Mouse (Mus musculus): ENCODE measurements at regions not wholly inside any gene's neighbourhood (a gene's known extent, or its start where the extent isn't known, plus 50 kb on each side); places are given as distances from the start of the nearest gene placed in this dataset.

DNA sequence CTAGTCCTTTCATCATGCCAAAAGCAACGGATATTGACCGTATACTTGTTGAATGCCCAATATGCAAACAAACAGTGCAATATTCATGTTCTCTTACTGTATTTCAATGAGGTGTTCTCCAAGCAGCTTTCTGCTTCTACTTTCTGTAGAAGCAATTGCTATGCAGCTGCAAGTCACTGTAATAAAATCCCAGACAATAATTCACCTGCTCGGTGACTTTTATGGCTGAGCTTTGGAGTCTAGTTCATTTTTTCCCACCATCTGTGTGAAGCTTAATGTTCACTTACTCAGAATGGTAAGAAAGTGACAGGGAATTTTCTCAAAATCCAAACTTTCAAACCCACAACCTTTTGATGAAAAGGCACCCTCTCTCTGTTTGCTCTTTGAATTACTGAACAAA is 252.8 kb downstream of the Arl4a start:
- no peak overlapping the region for H3K4me3 ChIP-seq (ENCODE audit: low read depth, low read length)
- no peak overlapping the region for H3K27ac ChIP-seq (ENCODE audit: low read depth)
- H3K36me3 ChIP-seq (ENCODE audit: insufficient read depth): no peaks in the 10 kb centered on the region
- H3K27me3 ChIP-seq (ENCODE audit: insufficient read depth, low read length): no peaks in the 10 kb centered on the region
- H3K4me1 ChIP-seq (ENCODE audit: insufficient read depth): no peaks in the 10 kb centered on the region
- H3K9me3 ChIP-seq (ENCODE audit: low read depth, low read length): no peaks in the 10 kb centered on the region
- DNase-seq (no peak), ATAC-seq (ENCODE audit: insufficient read depth) (no peak)
- TF ChIP-seq CTCF (IDR thresholded peaks at IDR 0.05; ENCODE audit: low read depth): no peak
- 71% methylated on average over 3 of the region's 3 CpGs for WGBS
- no peak overlapping the region for H3K9ac ChIP-seq
- no peak overlapping the region for H3K4me2 ChIP-seq

- ATAC-seq (ENCODE audit: insufficient read depth) (no peak), DNase-seq (no peak)
- no peak overlapping the region for H3K4me2 ChIP-seq
- no peak overlapping the region for H3K9ac ChIP-seq
- WGBS: 60% methylated on average over 3 of the region's 3 CpGs
- TF ChIP-seq CTCF (IDR thresholded peaks at IDR 0.05; ENCODE audit: low read depth): no peak
- H3K36me3 ChIP-seq (ENCODE audit: insufficient read depth): no peaks in the 10 kb centered on the region
- H3K4me1 ChIP-seq (ENCODE audit: insufficient read depth): no peaks in the 10 kb centered on the region
- no peaks in the 10 kb centered on the region for H3K9me3 ChIP-seq (ENCODE audit: low read depth, low read length)
- H3K27ac ChIP-seq (ENCODE audit: low read depth): no peak overlapping the region
- no peak overlapping the region for H3K4me3 ChIP-seq (ENCODE audit: low read depth, low read length)
- no peaks in the 10 kb centered on the region for H3K27me3 ChIP-seq (ENCODE audit: insufficient read depth, low read length)
Measured at GRCm38 (mm10) chr12:39784532-39784931, 253.3 kb downstream of the Arl4a start.

GRCm38 (mm10) chr12:39776173-39776572 is 261.7 kb downstream of the Arl4a start:
- ATAC-seq (ENCODE audit: insufficient read depth): no peak
- no peak for TF ChIP-seq CTCF (IDR thresholded peaks at IDR 0.05; ENCODE audit: low read depth)
- WGBS: 57% methylated on average over 3 of the region's 3 CpGs
- H3K4me1 ChIP-seq (ENCODE audit: insufficient read depth): no peaks in the 10 kb centered on the region
- H3K27ac ChIP-seq (ENCODE audit: low read depth): no peak overlapping the region
- no peaks in the 10 kb centered on the region for H3K27me3 ChIP-seq (ENCODE audit: insufficient read depth, low read length)
- no peak for DNase-seq
- no peak overlapping the region for H3K4me3 ChIP-seq (ENCODE audit: low read depth, low read length)
- H3K36me3 ChIP-seq (ENCODE audit: insufficient read depth): no peaks in the 10 kb centered on the region
- no peak overlapping the region for H3K9ac ChIP-seq
- no peak overlapping the region for H3K4me2 ChIP-seq
- H3K9me3 ChIP-seq (ENCODE audit: low read depth, low read length): no peaks in the 10 kb centered on the region

DNA sequence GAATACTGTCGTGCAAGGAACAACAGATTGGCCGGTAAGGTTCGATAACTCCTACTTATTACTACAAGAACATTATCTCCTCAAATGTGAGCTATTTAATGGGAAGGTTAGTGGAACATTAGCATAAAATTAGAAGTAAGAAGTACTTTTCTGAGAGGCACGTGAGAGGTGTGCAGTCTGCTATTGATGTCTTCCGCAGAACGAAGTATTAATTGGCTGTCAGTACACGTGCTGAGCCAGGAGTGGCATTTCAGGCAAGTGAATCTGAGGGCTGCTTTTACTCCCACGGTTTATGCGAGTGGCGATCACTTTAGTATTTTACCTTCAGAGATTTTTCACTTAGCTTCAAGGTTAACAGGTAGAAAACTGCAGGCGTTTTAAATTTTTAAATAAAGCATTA is 270.8 kb downstream of the Arl4a start:
- Histone ChIP-seq H3K36me3 (ENCODE audit: insufficient read depth) (no peaks in the 10 kb centered on the region), H3K4me1 (ENCODE audit: insufficient read depth) (no peaks in the 10 kb centered on the region), H3K4me3 (ENCODE audit: low read depth, low read length) (no peak overlapping the region), H3K4me2 (no peak overlapping the region), H3K9me3 (ENCODE audit: low read depth, low read length) (no peaks in the 10 kb centered on the region), H3K27ac (ENCODE audit: low read depth) (no peak overlapping the region), H3K9ac (no peak overlapping the region), H3K27me3 (ENCODE audit: insufficient read depth, low read length) (no peaks in the 10 kb centered on the region)
- no peak for TF ChIP-seq CTCF (IDR thresholded peaks at IDR 0.05; ENCODE audit: low read depth)
- ATAC-seq (ENCODE audit: insufficient read depth) (no peak), DNase-seq (no peak)
- 76% methylated on average over 11 of the region's 11 CpGs for WGBS

GRCm38 (mm10) chr12:39763529-39763928 is 274.3 kb downstream of the Arl4a start:
- H3K9ac ChIP-seq: no peak overlapping the region
- H3K4me1 ChIP-seq (ENCODE audit: insufficient read depth): no peaks in the 10 kb centered on the region
- H3K36me3 ChIP-seq (ENCODE audit: insufficient read depth): no peaks in the 10 kb centered on the region
- no peak overlapping the region for H3K4me3 ChIP-seq (ENCODE audit: low read depth, low read length)
- no peak for DNase-seq
- H3K9me3 ChIP-seq (ENCODE audit: low read depth, low read length): no peaks in the 10 kb centered on the region
- no peaks in the 10 kb centered on the region for H3K27me3 ChIP-seq (ENCODE audit: insufficient read depth, low read length)
- 59% methylated on average over 3 of the region's 3 CpGs for WGBS
- H3K27ac ChIP-seq (ENCODE audit: low read depth): no peak overlapping the region
- no peak for ATAC-seq (ENCODE audit: insufficient read depth)
- no peak for TF ChIP-seq CTCF (IDR thresholded peaks at IDR 0.05; ENCODE audit: low read depth)
- H3K4me2 ChIP-seq: no peak overlapping the region

GRCm38 (mm10) chr12:39761946-39762345 is 275.9 kb downstream of the Arl4a start:
- no peak overlapping the region for H3K4me2 ChIP-seq
- H3K27me3 ChIP-seq (ENCODE audit: insufficient read depth, low read length): no peaks in the 10 kb centered on the region
- no peak overlapping the region for H3K9ac ChIP-seq
- H3K36me3 ChIP-seq (ENCODE audit: insufficient read depth): no peaks in the 10 kb centered on the region
- ATAC-seq (ENCODE audit: insufficient read depth) (no peak), DNase-seq (no peak)
- H3K27ac ChIP-seq (ENCODE audit: low read depth): no peak overlapping the region
- no peaks in the 10 kb centered on the region for H3K9me3 ChIP-seq (ENCODE audit: low read depth, low read length)
- no peaks in the 10 kb centered on the region for H3K4me1 ChIP-seq (ENCODE audit: insufficient read depth)
- H3K4me3 ChIP-seq (ENCODE audit: low read depth, low read length): no peak overlapping the region
- no peak for TF ChIP-seq CTCF (IDR thresholded peaks at IDR 0.05; ENCODE audit: low read depth)
- WGBS: 52% methylated on average over 5 of the region's 5 CpGs

- no peak for TF ChIP-seq CTCF (IDR thresholded peaks at IDR 0.05; ENCODE audit: low read depth)
- Histone ChIP-seq H3K9me3 (ENCODE audit: low read depth, low read length) (no peaks in the 10 kb centered on the region), H3K4me2 (no peak overlapping the region), H3K9ac (no peak overlapping the region), H3K4me3 (ENCODE audit: low read depth, low read length) (no peak overlapping the region), H3K27ac (ENCODE audit: low read depth) (no peak overlapping the region), H3K27me3 (ENCODE audit: insufficient read depth, low read length) (no peaks in the 10 kb centered on the region), H3K36me3 (ENCODE audit: insufficient read depth) (no peaks in the 10 kb centered on the region), H3K4me1 (ENCODE audit: insufficient read depth) (no peaks in the 10 kb centered on the region)
- 26% methylated on average over 1 of the region's 1 CpGs for WGBS
- no peak for ATAC-seq (ENCODE audit: insufficient read depth)
- no peak for DNase-seq
Measured at GRCm38 (mm10) chr12:39761326-39761725, 276.5 kb downstream of the Arl4a start.

DNA sequence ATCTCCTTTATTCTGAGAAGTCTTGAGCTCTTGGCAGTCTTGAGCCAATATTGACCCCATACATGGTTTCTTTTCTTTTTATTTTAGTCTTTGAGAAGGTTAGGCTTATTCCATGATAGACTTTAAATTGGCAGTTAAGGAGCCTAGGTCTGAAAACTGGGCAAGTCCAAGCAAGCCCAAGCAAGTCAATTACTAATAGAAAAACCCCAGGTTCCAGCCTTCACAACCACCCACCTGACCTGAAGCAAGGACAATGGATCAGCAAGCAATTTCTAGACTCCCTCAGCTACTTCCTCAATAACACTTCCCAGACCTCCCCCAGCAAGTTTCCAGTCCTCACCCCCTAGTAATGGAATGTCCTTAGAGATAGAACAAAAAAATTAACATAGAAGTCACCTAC is 279.9 kb downstream of the Arl4a start:
- Histone ChIP-seq H3K27me3 (ENCODE audit: insufficient read depth, low read length) (no peaks in the 10 kb centered on the region), H3K4me2 (no peak overlapping the region), H3K36me3 (ENCODE audit: insufficient read depth) (no peaks in the 10 kb centered on the region), H3K4me1 (ENCODE audit: insufficient read depth) (no peaks in the 10 kb centered on the region), H3K9ac (no peak overlapping the region), H3K27ac (ENCODE audit: low read depth) (no peak overlapping the region), H3K4me3 (ENCODE audit: low read depth, low read length) (no peak overlapping the region), H3K9me3 (ENCODE audit: low read depth, low read length) (no peaks in the 10 kb centered on the region)
- no peak for ATAC-seq (ENCODE audit: insufficient read depth)
- no peak for TF ChIP-seq CTCF (IDR thresholded peaks at IDR 0.05; ENCODE audit: low read depth)
- DNase-seq: no peak
